Mouse (Mus musculus) small intestine, adult 2 months (tissue): ENCODE measurements around the gene Lclat1. TPM values are rescaled to one million over a fixed set of nuclear protein-coding genes. Genes with fewer than 3 reads are reported as not detected.
"Not testable (repeated sequence)": the region's sequence is repeated elsewhere in the genome, so short reads cannot be mapped to it uniquely, and the experiment has no call there.

Experiments used
- H3K27ac ChIP-seq: fragments of 200-500 bp; 2 replicates; pipeline ENCODE4 v1.5.1; 2012; ENCODE audit warnings: low read depth, low read length, control low read depth, inconsistent platforms; ENCODE audit not compliant: insufficient read depth
- H3K27me3 ChIP-seq: fragments of 200-500 bp; 2 replicates; pipeline ENCODE4 v1.6.1; 2012; ENCODE audit warnings: mild to moderate bottlenecking, moderate library complexity, low read length, inconsistent platforms; ENCODE audit not compliant: control insufficient read depth, insufficient read depth
- H3K36me3 ChIP-seq: fragments of 200-500 bp; 2 replicates; pipeline ENCODE4 v1.6.1; 2012; ENCODE audit warnings: mild to moderate bottlenecking, low read length, control low read depth, inconsistent platforms; ENCODE audit not compliant: control insufficient read depth, insufficient read depth
- H3K4me1 ChIP-seq: fragments of 200-500 bp; 2 replicates; pipeline ENCODE4 v1.6.1; 2012; ENCODE audit warnings: low read length, inconsistent platforms, mixed read lengths; ENCODE audit not compliant: control insufficient read depth, insufficient read depth, insufficient read length
- H3K4me3 ChIP-seq: fragments of 200-500 bp; 2 replicates; pipeline ENCODE4 v1.5.1; 2012; ENCODE audit warnings: low read depth, mild to moderate bottlenecking, control low read depth, inconsistent platforms, low read length, moderate library complexity
- CTCF ChIP-seq: fragments of 200-500 bp; IDR thresholded peaks from 2 replicates; pipeline ENCODE4 v1.5.1; 2012; ENCODE audit warnings: low read depth, mild to moderate bottlenecking, control low read depth, inconsistent platforms, low read length, moderate library complexity, mixed read lengths; ENCODE audit not compliant: insufficient replicate concordance, insufficient read length; ENCODE audit errors: extremely low read depth
- POLR2A ChIP-seq: fragments of 200-500 bp; IDR thresholded peaks from 2 replicates; pipeline ENCODE4 v1.6.1; 2012; ENCODE audit warnings: low read depth, mild to moderate bottlenecking, control low read depth, inconsistent platforms, low read length, moderate library complexity
- WGBS: fragments of 180-500 bp; shearing (Covaris S2); methylation state at CpG from one replicate; pipeline ENCODE4 v1.1.7; 2018; 5-methylcytosine and 5-hydroxymethylcytosine counted together
- polyA plus RNA-seq: library from polyadenylated mRNA; depleted of rRNA; stranded (reverse); fragments of >200 nt; gene quantifications from 2 replicates; pipeline ENCODE4 v1.2.3, GENCODE M21; 2012

Gene Lclat1
- polyA plus RNA-seq, 1 experiment, result 7.1 TPM

GRCm38 (mm10) chr17:73250488-73251141 lies 142.8 kb downstream of the Lclat1 start:
- Histone ChIP-seq H3K27ac (no peak overlapping the region; the same call in 1 of the 2 replicates), H3K27me3 (no peaks in the 10 kb centered on the region), H3K36me3 (no peaks in the 10 kb centered on the region), H3K4me3 (no peak overlapping the region), H3K4me1 (0 out of 2 replicates have a peak, but pooled peaks cover 1% of the 10 kb centered on the region)
- TF ChIP-seq POLR2A, result no peak
- TF ChIP-seq CTCF, result no peak
- 85% methylated on average over 3 of the region's 3 CpGs for WGBS

DNA sequence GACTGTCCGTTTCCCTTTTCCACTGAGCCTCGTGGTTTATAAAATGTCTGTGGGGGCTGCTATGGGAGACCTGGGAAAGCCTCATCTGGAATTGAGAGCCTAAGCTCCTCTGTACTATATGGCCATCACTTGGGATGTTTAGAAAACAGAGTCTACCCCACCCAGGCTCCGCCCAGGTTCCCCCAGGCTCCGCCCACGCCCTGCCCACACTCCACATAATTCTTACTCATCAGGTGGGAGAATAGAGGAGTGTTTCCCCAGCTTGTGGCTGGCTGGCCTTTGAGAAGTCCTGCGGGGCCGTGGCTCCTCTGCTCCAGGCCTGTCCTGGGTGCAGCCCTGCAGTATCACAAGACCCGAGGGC lies 143.3 kb downstream of the Lclat1 start:
- WGBS, result 53% methylated on average over 8 of the region's 8 CpGs
- no peaks in the 10 kb centered on the region for H3K36me3 ChIP-seq
- TF ChIP-seq CTCF (no peak), POLR2A (no peak)
- H3K4me1 ChIP-seq, result 0 out of 2 replicates have a peak, but pooled peaks cover 1% of the 10 kb centered on the region
- H3K27me3 ChIP-seq, result no peaks in the 10 kb centered on the region
- H3K27ac ChIP-seq, result 0 out of 2 replicates have a peak overlapping the region, but pooled peaks have one; percentile 5
- no peak overlapping the region for H3K4me3 ChIP-seq

DNA sequence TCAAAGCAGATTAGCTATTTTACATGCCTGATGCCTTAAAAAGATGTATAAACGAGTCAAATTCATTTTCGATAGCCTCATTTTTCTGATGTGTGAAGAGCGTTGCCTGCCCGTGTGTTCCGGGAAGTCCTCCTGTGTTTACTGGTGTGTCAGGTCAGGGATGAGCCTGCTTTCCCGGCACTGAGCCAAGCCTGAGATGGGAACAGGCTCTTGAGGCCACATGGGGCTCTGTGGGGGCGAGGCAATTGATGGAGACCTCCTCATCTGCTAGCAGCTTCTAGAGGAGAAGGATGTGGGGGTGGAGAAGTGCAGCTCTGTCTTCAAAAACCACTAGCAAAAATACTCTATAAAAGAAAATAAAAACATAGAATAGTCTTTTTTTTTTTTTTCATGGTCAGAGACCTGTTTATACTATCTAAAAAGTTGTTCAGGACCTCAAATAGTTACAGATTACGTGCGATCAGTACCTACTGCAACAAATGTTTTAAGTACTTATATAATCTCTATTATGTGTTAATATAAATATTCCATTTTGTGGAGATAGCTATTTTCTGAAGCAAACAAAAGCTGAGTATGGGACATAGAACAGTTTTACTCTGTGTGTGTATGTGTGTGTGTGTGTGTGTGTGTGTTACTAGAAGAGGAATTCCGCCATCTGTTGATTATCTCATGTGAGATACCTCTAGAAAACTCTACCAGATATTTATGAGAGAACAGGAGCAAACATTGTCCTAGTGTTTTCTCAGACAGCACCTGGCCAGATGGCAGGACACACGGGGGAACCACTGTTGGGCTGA lies 144.2 kb downstream of the Lclat1 start:
- no peaks in the 10 kb centered on the region for H3K27me3 ChIP-seq
- H3K36me3 ChIP-seq, result no peaks in the 10 kb centered on the region
- H3K4me3 ChIP-seq, result no peak overlapping the region
- no peak overlapping the region for H3K27ac ChIP-seq
- TF ChIP-seq CTCF, result no peak
- no peak for TF ChIP-seq POLR2A
- H3K4me1 ChIP-seq, result 0 out of 2 replicates have a peak, but pooled peaks cover 1% of the 10 kb centered on the region
- 66% methylated on average over 11 of the region's 11 CpGs for WGBS

DNA sequence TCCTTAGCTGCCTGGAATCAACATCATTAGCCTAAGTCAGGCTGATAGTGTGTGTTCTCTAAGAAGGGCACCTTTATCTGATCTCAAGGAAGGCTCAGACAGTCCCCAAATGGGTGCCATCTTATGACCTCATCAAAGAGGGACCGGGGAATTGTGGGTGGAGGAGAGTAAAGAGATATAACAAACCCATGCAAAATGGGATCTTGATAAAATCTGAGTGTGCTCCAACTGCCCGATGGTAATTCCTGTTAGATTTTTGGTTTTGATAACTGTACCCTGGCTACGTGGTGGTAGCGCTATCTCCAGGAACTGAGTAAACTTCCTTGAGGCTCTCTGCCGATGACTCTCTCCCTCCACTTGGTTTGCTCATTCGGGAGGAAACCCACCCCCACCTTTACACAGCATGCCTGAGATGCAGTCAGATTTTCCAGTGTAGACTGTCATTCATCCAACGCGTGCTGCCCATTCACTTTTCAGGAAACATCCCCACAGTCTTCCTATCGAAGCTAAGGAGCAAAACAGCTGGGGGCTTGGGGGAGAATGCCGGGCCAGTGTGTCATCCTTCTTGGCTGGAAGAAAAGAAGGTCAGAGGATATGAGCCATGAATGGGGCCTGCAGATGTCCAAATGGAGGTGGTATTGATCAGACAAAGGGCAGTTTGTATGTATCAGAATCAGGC lies 145.6 kb downstream of the Lclat1 start:
- H3K36me3 ChIP-seq, result no peaks in the 10 kb centered on the region
- 72% methylated on average over 10 of the region's 10 CpGs for WGBS
- H3K27ac ChIP-seq, result no peak overlapping the region
- H3K27me3 ChIP-seq, result no peaks in the 10 kb centered on the region
- no peak for TF ChIP-seq CTCF
- no peak for TF ChIP-seq POLR2A
- H3K4me3 ChIP-seq, result no peak overlapping the region
- 0 out of 2 replicates have a peak, but pooled peaks cover 1% of the 10 kb centered on the region for H3K4me1 ChIP-seq

DNA sequence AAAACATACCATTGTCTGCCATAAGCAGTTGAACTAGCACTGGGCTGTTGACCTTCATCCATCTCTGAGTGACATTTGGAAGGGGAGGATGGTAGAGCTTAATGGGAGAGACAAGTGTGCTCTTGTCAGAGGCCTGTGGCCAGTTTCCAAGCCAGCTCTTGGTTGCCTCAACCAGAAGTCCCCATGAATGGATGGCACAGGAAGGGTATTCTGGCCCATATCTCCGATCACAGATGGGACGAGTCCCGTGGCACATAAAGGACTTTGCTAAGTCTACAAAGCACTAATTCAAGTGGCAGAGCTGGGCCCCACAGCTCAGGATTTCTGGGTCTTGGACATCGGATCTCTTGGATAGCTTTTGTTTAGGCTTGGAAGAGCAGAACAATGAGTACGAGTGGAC lies 148.0 kb downstream of the Lclat1 start:
- H3K27ac ChIP-seq, result no peak overlapping the region
- WGBS, result 93% methylated on average over 5 of the region's 5 CpGs
- H3K36me3 ChIP-seq, result no peaks in the 10 kb centered on the region
- no peak overlapping the region for H3K4me3 ChIP-seq
- no peak for TF ChIP-seq CTCF
- TF ChIP-seq POLR2A, result no peak
- H3K4me1 ChIP-seq, result peaks cover 3% of the 10 kb centered on the region; the same call in 1 of the 2 replicates
- H3K27me3 ChIP-seq, result no peaks in the 10 kb centered on the region

- peaks cover 2% of the 10 kb centered on the region; the same call in 1 of the 2 replicates for H3K4me1 ChIP-seq
- no peak overlapping the region for H3K4me3 ChIP-seq
- no peak overlapping the region for H3K27ac ChIP-seq
- no peaks in the 10 kb centered on the region for H3K36me3 ChIP-seq
- H3K27me3 ChIP-seq, result no peaks in the 10 kb centered on the region
- WGBS, result 9% methylated on average over 12 of the region's 12 CpGs
- TF ChIP-seq CTCF (no peak), POLR2A (no peak)
Measured at GRCm38 (mm10) chr17:73258620-73259019, 150.8 kb downstream of the Lclat1 start.

DNA sequence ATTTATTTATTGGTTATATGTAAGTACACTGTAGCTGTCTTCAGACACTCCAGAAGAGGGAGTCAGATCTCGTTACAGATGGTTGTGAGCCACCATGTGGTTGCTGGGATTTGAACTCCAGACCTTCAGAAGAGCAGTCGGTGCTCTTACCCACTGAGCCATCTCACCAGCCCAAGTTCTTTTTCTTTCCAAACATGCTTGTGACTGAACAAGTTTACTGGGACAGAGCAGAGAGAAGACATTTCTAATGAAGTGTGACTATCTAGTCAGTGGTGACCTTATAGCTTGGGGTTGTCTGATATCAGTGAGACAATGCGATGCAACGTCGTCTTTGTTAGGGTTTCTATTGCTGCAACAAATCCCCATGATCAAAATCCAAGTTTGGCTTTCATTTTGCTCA lies 151.5 kb downstream of the Lclat1 start:
- H3K27me3 ChIP-seq, H3K4me3 ChIP-seq, H3K36me3 ChIP-seq, H3K4me1 ChIP-seq, H3K27ac ChIP-seq: not testable (repeated sequence)
- WGBS, result 82% methylated on average over 5 of the region's 5 CpGs
